Mouse (Mus musculus): Measurements from ENCODE around the gene Fbxw7.

GRCm38 (mm10) chr3:84768940-84769339, 46.1 kb upstream of the Fbxw7 start:
- no peak for TF ChIP-seq POLR2A (IDR thresholded peaks at IDR 0.05; ENCODE audit: insufficient read depth, low read length)
- no peak for TF ChIP-seq CTCF (IDR thresholded peaks at IDR 0.05; ENCODE audit: low read depth, low read length)
- no peak for TF ChIP-seq EP300 (IDR thresholded peaks at IDR 0.05; ENCODE audit: insufficient read depth, low read depth, low read length)
